Mouse (Mus musculus): Measurements from ENCODE around the gene Nup54. TPM values are rescaled to one million over a fixed set of nuclear protein-coding genes. Genes with fewer than 3 reads are reported as not detected.
A peak's percentile ranks its signal among the peaks of the same experiment; 100 is the strongest.

Nup54 gene
- polyA plus RNA-seq, 1 experiment from 2014 or later = 63.4 TPM

DNA sequence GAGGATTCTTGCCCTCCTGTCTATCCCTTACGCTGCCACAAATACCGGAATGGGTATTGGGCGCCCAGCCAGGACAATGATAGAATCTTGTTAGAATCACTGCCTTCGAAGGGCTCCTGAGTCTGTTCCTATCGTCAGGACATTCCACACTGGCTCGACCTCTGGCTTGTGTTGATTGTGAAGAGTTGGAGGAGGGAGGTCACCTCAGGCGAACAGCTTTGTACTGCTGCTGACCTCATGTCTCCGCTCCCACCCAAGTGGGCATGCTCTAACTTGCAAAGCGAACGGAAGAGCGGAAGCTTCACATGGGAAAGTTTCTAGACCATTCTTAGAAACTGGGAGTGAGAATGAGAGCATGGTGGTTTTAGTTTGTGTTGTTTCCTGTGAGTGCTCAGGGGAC lies 47.6 kb downstream of the Nup54 start:
- Histone ChIP-seq H3K27me3 (replicated peaks; ENCODE audit: control insufficient read depth, insufficient read depth, low read length) (peaks cover 4% of the 10 kb centered on the region; the same call in 1 of the 2 replicates), H3K4me2 (ENCODE audit: low read length) (no peak overlapping the region), H3K4me3 (replicated peaks; ENCODE audit: low read length) (no peak overlapping the region), H3K9me3 (ENCODE audit: control insufficient read depth, low read length) (no peaks in the 10 kb centered on the region), H3K27ac (ENCODE audit: low read length) (no peak overlapping the region), H3K9ac (replicated peaks; ENCODE audit: low read depth, low read length) (no peak overlapping the region), H3K4me1 (replicated peaks; ENCODE audit: control insufficient read depth, insufficient read depth, low read length) (no peaks in the 10 kb centered on the region), H3K36me3 (ENCODE audit: control insufficient read depth, insufficient read depth) (no peaks in the 10 kb centered on the region)
- ATAC-seq = no peak
- 79% methylated on average over 11 of the region's 11 CpGs for WGBS

DNA sequence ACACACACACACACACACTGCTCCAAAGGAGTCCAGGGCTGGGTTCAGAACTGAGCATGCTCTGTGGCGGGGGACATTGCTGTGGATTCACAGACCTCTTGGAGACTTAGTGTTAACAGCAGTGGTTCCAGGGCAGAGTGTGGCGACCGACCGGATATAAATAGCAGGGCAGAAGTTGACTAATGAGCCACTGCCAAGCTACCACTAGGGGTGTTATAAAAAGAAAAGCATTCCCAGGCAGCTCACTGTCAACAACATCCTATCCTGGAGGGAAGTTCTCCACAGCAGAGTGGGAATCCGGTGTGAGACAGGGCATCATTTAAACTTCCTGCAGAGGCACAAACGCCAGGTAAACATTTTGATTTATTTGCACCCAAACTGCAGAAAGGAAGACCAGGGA lies 48.4 kb downstream of the Nup54 start:
- no peak for ATAC-seq
- Histone ChIP-seq H3K27me3 (replicated peaks; ENCODE audit: control insufficient read depth, insufficient read depth, low read length) (peaks cover 4% of the 10 kb centered on the region; the same call in 1 of the 2 replicates), H3K36me3 (ENCODE audit: control insufficient read depth, insufficient read depth) (no peaks in the 10 kb centered on the region), H3K9ac (replicated peaks; ENCODE audit: low read depth, low read length) (no peak overlapping the region), H3K4me2 (ENCODE audit: low read length) (no peak overlapping the region), H3K4me3 (replicated peaks; ENCODE audit: low read length) (no peak overlapping the region), H3K9me3 (ENCODE audit: control insufficient read depth, low read length) (no peaks in the 10 kb centered on the region), H3K4me1 (replicated peaks; ENCODE audit: control insufficient read depth, insufficient read depth, low read length) (0 out of 2 replicates have a peak, but pooled peaks cover under 1% of the 10 kb centered on the region), H3K27ac (ENCODE audit: low read length) (no peak overlapping the region)
- 60% methylated on average over 6 of the region's 6 CpGs for WGBS

DNA sequence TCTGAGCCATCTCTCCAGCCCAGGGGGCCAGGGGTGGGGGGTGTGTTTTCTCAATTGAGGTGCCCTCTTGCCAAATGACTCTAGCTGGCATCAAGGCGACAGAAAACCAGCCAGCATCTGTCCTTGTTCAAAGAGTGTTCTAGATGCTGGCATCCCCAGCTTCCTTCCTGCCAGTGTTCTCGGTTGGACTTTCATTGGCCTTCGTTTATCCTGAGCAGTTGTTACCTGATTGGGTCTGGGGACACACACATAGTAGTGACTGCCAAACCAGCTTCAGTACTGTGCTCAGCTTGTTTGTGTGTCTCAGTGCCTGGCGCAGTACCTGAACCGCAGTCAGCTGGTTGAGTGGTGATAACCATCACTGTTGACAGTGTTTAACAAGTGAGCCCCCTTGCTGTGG lies 48.9 kb downstream of the Nup54 start:
- no peak for ATAC-seq
- WGBS = 90% methylated on average over 5 of the region's 5 CpGs

GRCm38 (mm10) chr5:92384855-92385254 lies 50.2 kb downstream of the Nup54 start:
- Histone ChIP-seq H3K9me3 (ENCODE audit: control insufficient read depth, low read length) (no peaks in the 10 kb centered on the region), H3K4me1 (replicated peaks; ENCODE audit: control insufficient read depth, insufficient read depth, low read length) (0 out of 2 replicates have a peak, but pooled peaks cover 2% of the 10 kb centered on the region), H3K4me3 (replicated peaks; ENCODE audit: low read length) (no peak overlapping the region), H3K9ac (replicated peaks; ENCODE audit: low read depth, low read length) (no peak overlapping the region), H3K36me3 (ENCODE audit: control insufficient read depth, insufficient read depth) (no peaks in the 10 kb centered on the region), H3K27ac (ENCODE audit: low read length) (no peak overlapping the region), H3K27me3 (replicated peaks; ENCODE audit: control insufficient read depth, insufficient read depth, low read length) (peaks cover 2% of the 10 kb centered on the region; the same call in 1 of the 2 replicates), H3K4me2 (ENCODE audit: low read length) (no peak overlapping the region)
- ATAC-seq = no peak
- WGBS = 55% methylated on average over 7 of the region's 7 CpGs

More for the DNA sequence above, 48.9 kb downstream of the Nup54 start:
- Histone ChIP-seq H3K4me3 (replicated peaks; ENCODE audit: low read length) (no peak overlapping the region), H3K4me1 (replicated peaks; ENCODE audit: control insufficient read depth, insufficient read depth, low read length) (0 out of 2 replicates have a peak, but pooled peaks cover 2% of the 10 kb centered on the region), H3K27me3 (replicated peaks; ENCODE audit: control insufficient read depth, insufficient read depth, low read length) (peaks cover 2% of the 10 kb centered on the region; the same call in 1 of the 2 replicates), H3K4me2 (ENCODE audit: low read length) (no peak overlapping the region), H3K36me3 (ENCODE audit: control insufficient read depth, insufficient read depth) (no peaks in the 10 kb centered on the region), H3K9me3 (ENCODE audit: control insufficient read depth, low read length) (no peaks in the 10 kb centered on the region), H3K27ac (ENCODE audit: low read length) (no peak overlapping the region), H3K9ac (replicated peaks; ENCODE audit: low read depth, low read length) (no peak overlapping the region)

- 77% methylated on average over 7 of the region's 7 CpGs for WGBS
- no peak overlapping the region for H3K4me2 ChIP-seq (ENCODE audit: low read length)
- no peak for ATAC-seq
These were observed 51.3 kb downstream of the Nup54 start for GRCm38 (mm10) chr5:92383747-92384146.

DNA sequence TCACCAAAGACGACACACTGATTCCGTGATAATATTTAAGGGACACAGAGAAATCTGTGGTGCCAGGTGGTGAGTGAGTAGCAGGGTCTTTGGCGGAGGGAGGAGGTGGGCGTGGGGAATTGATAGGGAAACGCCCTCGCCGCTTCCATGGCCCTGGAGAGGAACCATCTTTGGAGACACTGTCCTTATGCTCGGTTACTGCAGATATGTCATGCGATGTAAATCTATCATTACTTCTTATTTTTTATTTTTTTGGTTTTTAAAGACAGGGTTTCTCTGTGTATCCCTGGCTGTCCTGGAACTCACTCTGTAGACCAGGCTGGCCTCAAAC lies 52.7 kb downstream of the Nup54 start:
- Histone ChIP-seq H3K27me3 (replicated peaks; ENCODE audit: control insufficient read depth, insufficient read depth, low read length) (no peaks in the 10 kb centered on the region; the same call in 1 of the 2 replicates), H3K9me3 (ENCODE audit: control insufficient read depth, low read length) (no peaks in the 10 kb centered on the region), H3K9ac (replicated peaks; ENCODE audit: low read depth, low read length) (no peak overlapping the region), H3K4me1 (replicated peaks; ENCODE audit: control insufficient read depth, insufficient read depth, low read length) (0 out of 2 replicates have a peak, but pooled peaks cover 2% of the 10 kb centered on the region), H3K36me3 (ENCODE audit: control insufficient read depth, insufficient read depth) (no peaks in the 10 kb centered on the region), H3K4me2 (ENCODE audit: low read length) (no peak overlapping the region), H3K27ac (ENCODE audit: low read length) (no peak overlapping the region), H3K4me3 (replicated peaks; ENCODE audit: low read length) (no peak overlapping the region)
- 62% methylated on average over 9 of the region's 9 CpGs for WGBS
- peak; percentile 35; the same call in 1 of the 2 replicates for ATAC-seq

More at GRCm38 (mm10) chr5:92383747-92384146, 51.3 kb downstream of the Nup54 start:
- no peak overlapping the region for H3K27ac ChIP-seq (ENCODE audit: low read length)
- no peaks in the 10 kb centered on the region for H3K36me3 ChIP-seq (ENCODE audit: control insufficient read depth, insufficient read depth)
- no peaks in the 10 kb centered on the region for H3K9me3 ChIP-seq (ENCODE audit: control insufficient read depth, low read length)
- H3K9ac ChIP-seq (replicated peaks; ENCODE audit: low read depth, low read length) = no peak overlapping the region
- H3K27me3 ChIP-seq (replicated peaks; ENCODE audit: control insufficient read depth, insufficient read depth, low read length) = no peaks in the 10 kb centered on the region; the same call in 1 of the 2 replicates
- H3K4me1 ChIP-seq (replicated peaks; ENCODE audit: control insufficient read depth, insufficient read depth, low read length) = 0 out of 2 replicates have a peak, but pooled peaks cover 2% of the 10 kb centered on the region
- H3K4me3 ChIP-seq (replicated peaks; ENCODE audit: low read length) = no peak overlapping the region

DNA sequence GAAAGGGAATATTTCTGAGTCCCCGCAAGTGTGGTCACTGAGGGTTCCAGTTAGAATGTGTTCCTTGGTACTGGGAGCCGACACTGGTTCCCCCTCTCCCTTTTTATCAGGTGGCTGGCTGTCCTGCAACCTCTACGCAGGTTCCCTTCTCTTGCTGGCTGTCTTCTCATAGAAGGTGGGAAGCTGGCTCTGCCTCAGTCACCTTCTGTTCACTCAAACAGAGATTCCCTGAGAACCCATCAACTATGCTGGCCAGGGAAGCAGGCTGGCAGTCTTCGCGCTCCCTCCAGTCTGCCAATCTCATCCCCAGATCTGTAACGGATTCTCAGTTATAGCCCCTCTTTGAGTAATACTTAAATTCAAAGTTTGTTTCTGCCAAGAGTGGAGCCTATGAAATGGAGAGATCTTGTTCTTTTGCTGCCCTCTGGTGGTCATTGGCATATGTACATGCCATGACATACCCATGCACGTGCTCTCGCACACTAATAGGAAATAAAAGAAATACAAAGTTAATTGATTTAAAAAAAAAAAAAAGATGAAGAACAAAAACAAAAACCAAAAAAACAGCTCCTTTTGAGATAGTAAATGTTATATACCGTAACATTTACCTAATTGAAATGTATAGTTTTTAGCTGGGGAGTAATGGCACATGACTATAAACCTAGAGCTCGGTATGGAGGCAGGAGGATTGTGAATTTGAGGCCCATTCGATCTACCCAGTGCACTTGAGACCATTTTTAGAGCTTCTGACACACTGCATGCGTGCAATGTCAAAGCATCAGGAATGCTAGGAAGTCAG lies 53.3 kb downstream of the Nup54 start:
- 32% methylated on average over 12 of the region's 12 CpGs for WGBS
- H3K4me2 ChIP-seq (ENCODE audit: low read length) = no peak overlapping the region
- H3K9ac ChIP-seq (replicated peaks; ENCODE audit: low read depth, low read length) = no peak overlapping the region
- no peaks in the 10 kb centered on the region for H3K36me3 ChIP-seq (ENCODE audit: control insufficient read depth, insufficient read depth)
- no peaks in the 10 kb centered on the region; the same call in 1 of the 2 replicates for H3K27me3 ChIP-seq (replicated peaks; ENCODE audit: control insufficient read depth, insufficient read depth, low read length)
- ATAC-seq = peak; percentile 92
- no peak overlapping the region for H3K27ac ChIP-seq (ENCODE audit: low read length)
- H3K4me3 ChIP-seq (replicated peaks; ENCODE audit: low read length) = no peak overlapping the region
- H3K4me1 ChIP-seq (replicated peaks; ENCODE audit: control insufficient read depth, insufficient read depth, low read length) = peaks cover 5% of the 10 kb centered on the region; the same call in 1 of the 2 replicates
- no peaks in the 10 kb centered on the region for H3K9me3 ChIP-seq (ENCODE audit: control insufficient read depth, low read length)

DNA sequence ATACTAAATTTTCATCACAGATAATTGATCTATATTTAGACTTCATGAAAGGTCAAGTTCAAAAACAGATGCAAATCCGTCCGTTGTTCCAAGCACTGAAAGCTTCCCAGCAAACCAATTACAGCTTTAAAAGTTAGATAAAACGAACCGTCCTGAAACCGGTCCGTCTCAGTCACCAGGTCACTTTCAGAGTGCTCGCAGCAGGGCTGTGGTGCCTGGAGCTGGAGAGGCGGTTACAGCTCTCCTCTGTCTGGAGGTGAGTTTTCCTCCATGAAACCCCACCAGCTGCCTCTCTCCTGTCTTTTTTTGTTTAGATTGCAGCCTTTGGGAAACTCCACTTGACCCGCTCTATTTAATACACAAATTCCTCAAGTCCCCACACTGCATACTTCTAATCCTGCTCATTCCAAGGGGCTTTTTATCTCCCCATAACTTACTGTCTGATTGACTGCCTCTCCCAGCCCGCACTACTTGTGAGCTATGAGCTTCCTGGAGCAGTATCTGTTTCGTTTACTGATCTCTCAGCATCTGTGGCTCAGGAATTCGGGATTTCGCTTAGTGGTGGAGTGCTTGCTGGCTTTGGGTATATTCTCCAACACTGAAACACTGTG lies 58.1 kb downstream of the Nup54 start:
- Histone ChIP-seq H3K4me2 (ENCODE audit: low read length) (no peak overlapping the region), H3K9me3 (ENCODE audit: control insufficient read depth, low read length) (no peaks in the 10 kb centered on the region), H3K27ac (ENCODE audit: low read length) (no peak overlapping the region), H3K4me1 (replicated peaks; ENCODE audit: control insufficient read depth, insufficient read depth, low read length) (peaks cover 6% of the 10 kb centered on the region; the same call in 1 of the 2 replicates), H3K27me3 (replicated peaks; ENCODE audit: control insufficient read depth, insufficient read depth, low read length) (no peaks in the 10 kb centered on the region), H3K36me3 (ENCODE audit: control insufficient read depth, insufficient read depth) (no peaks in the 10 kb centered on the region), H3K9ac (replicated peaks; ENCODE audit: low read depth, low read length) (no peak overlapping the region), H3K4me3 (replicated peaks; ENCODE audit: low read length) (no peak overlapping the region)
- WGBS = 27% methylated on average over 13 of the region's 13 CpGs
- ATAC-seq = no peak

GRCm38 (mm10) chr5:92375368-92375767 lies 59.7 kb downstream of the Nup54 start:
- Histone ChIP-seq H3K27ac (ENCODE audit: low read length) (no peak overlapping the region), H3K9ac (replicated peaks; ENCODE audit: low read depth, low read length) (no peak overlapping the region), H3K4me2 (ENCODE audit: low read length) (no peak overlapping the region), H3K4me3 (replicated peaks; ENCODE audit: low read length) (no peak overlapping the region), H3K36me3 (ENCODE audit: control insufficient read depth, insufficient read depth) (no peaks in the 10 kb centered on the region), H3K4me1 (replicated peaks; ENCODE audit: control insufficient read depth, insufficient read depth, low read length) (peaks cover 10% of the 10 kb centered on the region), H3K9me3 (ENCODE audit: control insufficient read depth, low read length) (no peaks in the 10 kb centered on the region), H3K27me3 (replicated peaks; ENCODE audit: control insufficient read depth, insufficient read depth, low read length) (no peaks in the 10 kb centered on the region)
- ATAC-seq = no peak
- 87% methylated on average over 17 of the region's 17 CpGs for WGBS
